Mouse (Mus musculus) intestine, embryonic 16.5 days (tissue): ENCODE data around the gene Proser3. TPM values are rescaled to one million over a fixed set of nuclear protein-coding genes. Genes with fewer than 3 reads are reported as not detected.

Source experiments
- ATAC-seq: fragments of 200-750 bp; cut with Nextera tagmentation; 2 replicates; pipeline ENCODE4 v1.8.0; 2017; ENCODE audit warnings: moderate TSS enrichment, moderate library complexity
- H3K27ac ChIP-seq: fragments of 300-500 bp; sonication (generic); 2 replicates; pipeline ENCODE4 v1.5.1; 2014; ENCODE audit warnings: mild to moderate bottlenecking, low read length
- H3K27me3 ChIP-seq: fragments of 300-500 bp; sonication (generic); replicated peaks from 2 replicates; pipeline ENCODE4 v1.6.1; 2014; ENCODE audit warnings: low read length, control low read depth, mixed read lengths; ENCODE audit not compliant: control insufficient read depth, insufficient read depth
- H3K36me3 ChIP-seq: fragments of 300-500 bp; sonication (generic); 2 replicates; pipeline ENCODE4 v1.6.1; 2014; ENCODE audit warnings: low read length, control low read depth; ENCODE audit not compliant: control insufficient read depth, insufficient read depth
- H3K4me1 ChIP-seq: fragments of 300-500 bp; sonication (generic); 2 replicates; pipeline ENCODE4 v1.6.1; 2014; ENCODE audit warnings: low read length, control low read depth, mixed read lengths; ENCODE audit not compliant: control insufficient read depth, insufficient read depth
- H3K4me2 ChIP-seq: fragments of 300-500 bp; sonication (generic); 2 replicates; pipeline ENCODE4 v1.6.1; 2014; ENCODE audit warnings: low read depth, low read length, control low read depth
- H3K4me3 ChIP-seq: fragments of 300-500 bp; sonication (generic); 2 replicates; pipeline ENCODE4 v1.5.1; 2014; ENCODE audit warnings: mild to moderate bottlenecking, low read length
- H3K9ac ChIP-seq: fragments of 300-500 bp; sonication (generic); 2 replicates; pipeline ENCODE4 v1.6.1; 2014; ENCODE audit warnings: low read depth, low read length
- H3K9me3 ChIP-seq: fragments of 300-500 bp; sonication (generic); 2 replicates; pipeline ENCODE4 v1.6.1; 2016; ENCODE audit warnings: low read length, control low read depth; ENCODE audit not compliant: control insufficient read depth
- WGBS: fragments of 180-500 bp; shearing (Covaris S2); extraction: QIAGEN DNeasy Blood & Tissue Kit; methylation state at CpG from one replicate; pipeline ENCODE4 v1.1.7; 2014; 5-methylcytosine and 5-hydroxymethylcytosine counted together
- polyA plus RNA-seq: library from polyadenylated mRNA; unstranded; fragments of >200 nt; fragmentation: Nextera tagmentation; extraction: Ambion mirVana; gene quantifications from 2 replicates; pipeline ENCODE4 v1.2.1, GENCODE M21; 2015

Proser3 gene
- polyA plus RNA-seq, 1 experiment from 2014 or later = 7.6 TPM

DNA sequence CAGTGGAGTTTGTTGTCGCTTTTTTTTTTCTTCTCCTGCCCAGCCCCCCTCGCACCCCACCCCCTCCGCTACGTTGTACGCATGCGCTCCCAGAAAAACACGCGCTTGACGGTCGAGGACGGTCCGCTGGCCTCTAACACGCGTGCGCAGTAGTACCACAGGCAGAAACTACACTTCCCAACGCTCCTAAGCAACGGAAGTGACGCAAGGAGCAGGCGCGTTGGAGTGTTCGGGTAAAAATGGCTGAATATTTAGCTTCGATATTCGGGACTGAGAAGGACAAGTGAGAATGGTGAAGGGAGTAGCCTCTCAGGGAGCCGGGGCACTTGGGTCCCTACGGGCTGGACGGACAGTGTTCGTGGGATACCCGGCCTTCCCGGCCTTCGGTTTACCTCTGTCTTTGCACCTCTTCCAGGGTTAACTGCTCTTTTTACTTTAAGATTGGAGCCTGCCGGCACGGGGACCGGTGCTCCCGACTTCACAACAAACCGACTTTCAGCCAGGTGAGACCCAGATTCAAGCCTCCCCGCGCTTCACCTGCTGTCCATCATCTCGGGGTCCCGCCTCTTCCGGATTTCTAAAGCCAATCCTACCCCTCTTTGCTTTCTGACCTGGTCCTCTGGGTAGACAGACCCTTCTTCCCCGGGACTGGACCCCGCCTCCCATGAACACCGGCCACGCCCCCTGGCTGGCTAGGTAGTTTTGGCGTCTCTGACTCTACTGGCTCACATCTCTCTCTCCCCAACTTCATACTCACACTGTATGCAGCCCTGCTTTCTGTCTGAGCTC, 11.2 kb upstream of the Proser3 start, which contains the start of the genes U2af1l4, Gm49396 and Psenen:
TSS of gene U2af1l4 (plus strand) at position 185 of the 789 bp plus-strand sequence.
TSS of gene Gm49396 (plus strand) at position 228 of the 789 bp plus-strand sequence.
TSS of gene Psenen (minus strand) at position 511 of the 789 bp plus-strand sequence.
- Histone ChIP-seq H3K9me3 (no peaks in the 10 kb centered on the region), H3K27me3 (no peaks in the 10 kb centered on the region), H3K36me3 (peaks cover 8% of the 10 kb centered on the region; the same call in 1 of the 2 replicates), H3K4me1 (peaks cover 18% of the 10 kb centered on the region), H3K4me3 (peak within 1 kb of the TSS; percentile 85), H3K9ac (peak within 1 kb of the TSS; percentile 88), H3K27ac (peak within 1 kb of the TSS; percentile 98), H3K4me2 (peak within 1 kb of the TSS; percentile 65)
- 0% methylated on average over 45 of the region's 45 CpGs for WGBS
- peak; percentile 88 for ATAC-seq

GRCm38 (mm10) chr7:30562526-30563116, 10.5 kb upstream of the Proser3 start:
- peak overlapping the region; percentile 98 for H3K27ac ChIP-seq
- peak overlapping the region; percentile 85 for H3K4me3 ChIP-seq
- no peak for ATAC-seq
- no peaks in the 10 kb centered on the region for H3K27me3 ChIP-seq
- H3K36me3 ChIP-seq = peaks cover 8% of the 10 kb centered on the region; the same call in 1 of the 2 replicates
- peaks cover 21% of the 10 kb centered on the region for H3K4me1 ChIP-seq
- WGBS = under 1% methylated on average over 27 of the region's 27 CpGs
- no peaks in the 10 kb centered on the region for H3K9me3 ChIP-seq
- H3K9ac ChIP-seq = peak overlapping the region; percentile 78
- H3K4me2 ChIP-seq = peak overlapping the region; percentile 65

GRCm38 (mm10) chr7:30560296-30560695, 8.2 kb upstream of the Proser3 start:
- Histone ChIP-seq H3K27me3 (no peaks in the 10 kb centered on the region), H3K4me3 (no peak overlapping the region), H3K4me2 (peak overlapping the region; percentile 53; the same call in 1 of the 2 replicates), H3K4me1 (peaks cover 21% of the 10 kb centered on the region), H3K9me3 (no peaks in the 10 kb centered on the region), H3K27ac (peak overlapping the region; percentile 50; the same call in 1 of the 2 replicates), H3K9ac (no peak overlapping the region), H3K36me3 (peaks cover 10% of the 10 kb centered on the region)
- ATAC-seq = no peak
- WGBS = 61% methylated on average over 2 of the region's 2 CpGs

DNA sequence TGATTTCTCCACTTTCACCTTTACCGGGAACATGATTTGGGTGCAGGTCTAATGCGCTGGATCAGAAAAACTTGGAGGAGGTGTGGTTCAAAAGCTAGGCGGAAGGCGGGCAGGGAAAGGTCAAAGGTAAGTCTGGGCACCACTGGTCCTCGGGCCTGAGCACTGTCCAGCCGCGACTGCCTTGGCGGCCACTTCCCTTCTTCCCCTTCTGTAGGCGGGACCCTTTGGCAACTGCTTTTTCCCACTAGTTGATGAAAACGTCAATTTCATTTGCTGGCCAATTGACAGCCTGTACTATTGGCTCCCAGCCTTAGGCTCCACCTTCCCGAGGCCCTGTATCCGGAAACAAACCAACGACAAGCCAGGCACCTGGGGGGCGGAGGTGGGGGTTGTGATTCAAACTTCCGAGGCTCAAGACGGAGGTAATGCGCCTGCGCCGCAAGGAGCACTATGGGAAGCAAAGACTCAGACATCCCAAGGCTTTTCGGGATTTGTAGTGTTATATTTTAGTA, 7.4 kb upstream of the Proser3 start, which contains the start of gene Lin37:
TSS of gene Lin37 (minus strand) at position 396 of the 512 bp plus-strand sequence.
- WGBS = under 1% methylated on average over 20 of the region's 20 CpGs
- Histone ChIP-seq H3K4me2 (peak within 1 kb of the TSS; percentile 75), H3K9me3 (no peaks in the 10 kb centered on the region), H3K27ac (peak within 1 kb of the TSS; percentile 64), H3K27me3 (no peaks in the 10 kb centered on the region), H3K9ac (peak within 1 kb of the TSS; percentile 71), H3K4me3 (peak within 1 kb of the TSS; percentile 58), H3K36me3 (peaks cover 11% of the 10 kb centered on the region), H3K4me1 (peaks cover 21% of the 10 kb centered on the region)
- peak; percentile 83 for ATAC-seq

- peak overlapping the region; percentile 75 for H3K4me2 ChIP-seq
- peak overlapping the region; percentile 71 for H3K9ac ChIP-seq
- 13% methylated on average over 12 of the region's 12 CpGs for WGBS
- H3K9me3 ChIP-seq = no peaks in the 10 kb centered on the region
- H3K4me1 ChIP-seq = peaks cover 15% of the 10 kb centered on the region
- peaks cover 14% of the 10 kb centered on the region for H3K36me3 ChIP-seq
- peak; percentile 16; the same call in 1 of the 2 replicates for ATAC-seq
- H3K4me3 ChIP-seq = peak overlapping the region; percentile 58
- H3K27me3 ChIP-seq = no peaks in the 10 kb centered on the region
- peak overlapping the region; percentile 64 for H3K27ac ChIP-seq
These were observed 6.8 kb upstream of the Proser3 start for GRCm38 (mm10) chr7:30558656-30559442.

DNA sequence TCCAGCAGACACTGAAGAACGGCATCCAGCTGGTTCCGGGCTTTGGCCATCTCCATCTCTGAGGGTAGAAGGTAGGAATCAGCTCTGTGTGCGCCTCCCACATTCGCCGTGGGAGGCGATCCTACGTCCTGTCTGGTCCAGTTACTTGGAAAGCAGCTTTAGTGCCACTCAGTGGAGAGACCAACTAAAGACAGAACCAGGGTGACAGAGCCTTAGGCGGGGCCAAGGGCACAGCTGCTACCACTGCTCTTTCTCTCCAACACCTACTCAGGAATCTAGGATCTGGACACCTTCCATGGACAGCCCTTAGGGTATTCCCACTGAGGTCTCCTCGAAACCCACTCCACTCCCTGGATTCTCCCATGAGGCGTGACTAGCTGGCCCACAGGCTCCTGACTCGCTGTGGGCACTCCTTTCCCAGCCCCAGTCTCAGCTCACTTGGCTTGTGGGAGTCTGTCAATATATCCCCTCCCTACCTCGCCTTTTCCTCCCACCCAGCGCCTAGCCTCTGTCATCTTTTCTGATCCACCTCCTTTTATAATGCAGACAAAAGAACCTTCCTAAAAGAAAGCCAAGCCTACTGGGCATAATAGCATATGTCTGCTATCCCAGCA, 5.9 kb upstream of the Proser3 start:
- H3K9ac ChIP-seq = peak overlapping the region; percentile 71; the same call in 1 of the 2 replicates
- H3K4me2 ChIP-seq = peak overlapping the region; percentile 75
- 88% methylated on average over 13 of the region's 13 CpGs for WGBS
- no peak for ATAC-seq
- H3K4me3 ChIP-seq = peak overlapping the region; percentile 58
- H3K27me3 ChIP-seq = no peaks in the 10 kb centered on the region
- H3K27ac ChIP-seq = no peak overlapping the region; the same call in 1 of the 2 replicates
- H3K4me1 ChIP-seq = peaks cover 22% of the 10 kb centered on the region
- peaks cover 14% of the 10 kb centered on the region for H3K36me3 ChIP-seq
- no peaks in the 10 kb centered on the region for H3K9me3 ChIP-seq

DNA sequence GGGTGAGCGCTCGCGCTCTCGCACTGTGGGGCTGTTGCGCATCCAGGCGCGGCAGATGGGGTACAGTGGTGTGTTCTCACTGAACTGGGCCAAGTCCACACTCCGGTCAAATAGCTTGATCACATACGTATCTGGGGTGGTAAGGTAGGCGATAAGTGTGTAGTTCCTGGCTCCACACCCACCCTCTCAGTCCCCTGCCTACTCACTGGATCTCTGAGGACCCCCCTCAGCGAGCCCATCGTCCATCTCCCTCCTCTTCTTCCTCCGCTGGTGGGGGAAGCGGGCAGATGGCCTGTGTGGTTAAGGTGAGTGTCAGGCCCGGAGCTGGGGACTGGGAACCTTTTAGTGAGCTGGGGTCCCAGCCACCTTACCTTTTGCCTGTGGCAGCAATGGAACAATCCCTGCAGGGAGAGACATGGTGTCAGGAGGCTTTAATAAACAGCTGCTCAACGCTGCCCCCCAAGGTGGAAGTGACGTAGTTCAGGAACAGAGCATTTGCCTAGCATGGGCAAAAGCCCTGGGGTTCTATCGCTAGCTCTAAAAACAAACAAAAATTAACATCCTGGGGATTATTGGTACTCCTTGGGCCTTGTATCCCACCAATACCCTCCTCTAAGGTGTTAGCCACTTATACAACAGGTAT, 4.9 kb upstream of the Proser3 start:
- H3K4me2 ChIP-seq = no peak overlapping the region
- ATAC-seq = no peak

More for the DNA sequence above, 4.9 kb upstream of the Proser3 start:
- H3K9ac ChIP-seq = no peak overlapping the region
- H3K9me3 ChIP-seq = no peaks in the 10 kb centered on the region
- no peak overlapping the region for H3K4me3 ChIP-seq
- WGBS = 92% methylated on average over 18 of the region's 18 CpGs
- peaks cover 23% of the 10 kb centered on the region for H3K4me1 ChIP-seq
- peaks cover 14% of the 10 kb centered on the region for H3K36me3 ChIP-seq
- H3K27ac ChIP-seq = no peak overlapping the region
- H3K27me3 ChIP-seq = no peaks in the 10 kb centered on the region
